In genomic region chr10:39096981-39097380, GRCm38 (mm10) we compare ENCODE assay signal across 8 mouse cellular contexts. TPM values are rescaled to one million over a fixed set of nuclear protein-coding genes. Genes with fewer than 3 reads are reported as not detected.
DNase-seq lines count a peak whose midpoint lies in the region; ATAC-seq lines count a peak whose summit lies in the region.

No protein-coding gene starts in this region.

- peak; percentile 18 to 56 for DNase-seq in heart, adult 18-20 months
- DNase-seq in heart, embryonic 10.5 days (ENCODE audit: low spot score) = no peak
- peak; percentile 59 for DNase-seq in testis, postnatal 10 days (ENCODE audit: low spot score)
- DNase-seq in testis, postnatal 14 days (ENCODE audit: low spot score) = no peak
- DNase-seq in brain, adult 2 months (ENCODE audit: low read depth, low spot score) = peak; percentile 25
- DNase-seq in layer of hippocampus, postnatal 25 days (ENCODE audit: extremely low spot score in 1 of 2, low spot score in 1 of 2) = peak; percentile 11 to 55
- no peak for DNase-seq in ovary, postnatal 36 days (ENCODE audit: low spot score)

- H3K36me3 ChIP-seq in heart, embryonic 10.5 days = peaks cover 79% of the 10 kb centered on the region
- no peaks in the 10 kb centered on the region for H3K36me3 ChIP-seq in forebrain, embryonic 13.5 days (ENCODE audit: poor library complexity, severe bottlenecking)

- WGBS in heart, embryonic 10.5 days = 86% methylated on average over 9 of the region's 9 CpGs
- WGBS in forebrain, embryonic 13.5 days = 87% methylated on average over 9 of the region's 9 CpGs

- H3K4me1 ChIP-seq in heart, embryonic 10.5 days = no peaks in the 10 kb centered on the region
- no peaks in the 10 kb centered on the region for H3K4me1 ChIP-seq in forebrain, embryonic 13.5 days

- no peak overlapping the region for H3K9ac ChIP-seq in forebrain, embryonic 13.5 days

- no peaks in the 10 kb centered on the region for H3K27me3 ChIP-seq in heart, embryonic 10.5 days (ENCODE audit: insufficient read depth, poor library complexity, severe bottlenecking)
- no peaks in the 10 kb centered on the region for H3K27me3 ChIP-seq in forebrain, embryonic 13.5 days

- no peak overlapping the region for H3K4me2 ChIP-seq in forebrain, embryonic 13.5 days

- no peaks in the 10 kb centered on the region for H3K9me3 ChIP-seq in heart, embryonic 10.5 days
- H3K9me3 ChIP-seq in forebrain, embryonic 13.5 days (replicated peaks) = no peaks in the 10 kb centered on the region

- H3K4me3 ChIP-seq in heart, embryonic 10.5 days = no peak overlapping the region
- no peak overlapping the region for H3K4me3 ChIP-seq in forebrain, embryonic 13.5 days

- H3K27ac ChIP-seq in heart, embryonic 10.5 days = no peak overlapping the region
- H3K27ac ChIP-seq in forebrain, embryonic 13.5 days = no peak overlapping the region

- ATAC-seq in forebrain, embryonic 13.5 days = no peak

RNA-seq across cellular contexts. Expression of gene Fam229b, which starts 36.7 kb away (rescaled TPM):
- total RNA-seq in heart, adult 18-20 months (2021) = 1 to 10 TPM; 6.3 to 6.7 TPM
- 5.9 and 8.5 TPM in 2 replicates for polyA plus RNA-seq in heart, embryonic 10.5 days (2016; fragmentation: Nextera tagmentation; extraction: Ambion mirVana)
- 10 to 100 TPM; 11.6 to 13.5 TPM for total RNA-seq in layer of hippocampus, postnatal 25 days (2021)
- polyA plus RNA-seq in forebrain, embryonic 13.5 days (2015; fragmentation: Nextera tagmentation; extraction: Ambion mirVana) = 26.2 and 27.4 TPM in 2 replicates

RNA-seq across cellular contexts. Expression of gene Tube1, which starts 36.8 kb away (rescaled TPM):
- under 1 TPM; 0.60 to 0.77 TPM for total RNA-seq in heart, adult 18-20 months (2021)
- polyA plus RNA-seq in heart, embryonic 10.5 days (2016; fragmentation: Nextera tagmentation; extraction: Ambion mirVana) = 14.4 and 17.2 TPM in 2 replicates
- total RNA-seq in layer of hippocampus, postnatal 25 days (2021) = 1 to 10 TPM; 2.1 to 2.2 TPM
- 14.4 and 18.5 TPM in 2 replicates for polyA plus RNA-seq in forebrain, embryonic 13.5 days (2015; fragmentation: Nextera tagmentation; extraction: Ambion mirVana)

Comparison
In these comparisons a context has a peak if more than half of its experiments do, and no peak if none do; other contexts are left out.
1. DNase-seq: peak in heart, adult 18-20 months (2 of 2), testis, postnatal 10 days (single experiment), brain, adult 2 months (single experiment) and layer of hippocampus, postnatal 25 days (2 of 2); none in heart, embryonic 10.5 days (single experiment), testis, postnatal 14 days (single experiment) and ovary, postnatal 36 days (single experiment).